Mouse (Mus musculus): ENCODE measurements around the gene Pdik1l. TPM values are rescaled to one million over a fixed set of nuclear protein-coding genes. Genes with fewer than 3 reads are reported as not detected.

Pdik1l gene
- polyA plus RNA-seq (2015; fragmentation: Nextera tagmentation; extraction: Ambion mirVana), result 44.9 and 46.5 TPM in 2 replicates

DNA sequence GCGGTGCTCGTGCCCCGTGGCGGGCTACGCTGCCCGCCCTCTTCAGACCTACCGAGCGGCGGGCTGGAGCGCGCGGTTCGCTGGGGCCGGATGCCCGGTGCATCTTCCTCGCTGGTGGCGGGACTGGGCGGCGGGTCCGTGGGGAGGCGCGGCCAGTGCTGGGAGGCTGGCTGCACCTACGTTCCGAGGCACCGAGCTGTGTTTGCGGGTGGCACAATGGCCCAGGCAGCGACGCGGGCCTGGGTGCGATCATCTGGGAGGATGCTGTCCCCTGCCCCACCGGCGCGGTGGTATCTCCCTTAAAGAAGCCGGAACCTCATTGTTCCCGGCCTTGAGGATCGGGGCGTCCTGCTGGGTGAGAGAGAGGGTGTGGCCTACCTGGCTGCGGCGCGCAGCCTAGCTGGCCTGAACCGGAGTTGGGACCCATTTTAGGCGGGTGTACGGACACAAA, at the start of gene Pdik1l:
Gene Pdik1l, minus strand, starts transcription at position 321 of the 451 bp plus-strand sequence.
- peak within 1 kb of the TSS; percentile 100 for H3K9ac ChIP-seq (ENCODE audit: low read depth, low read length)
- H3K4me2 ChIP-seq (ENCODE audit: low read length), result peak within 1 kb of the TSS; percentile 96
- under 1% methylated on average over 37 of the region's 43 CpGs for WGBS
- peak within 1 kb of the TSS; percentile 100 for H3K27ac ChIP-seq (ENCODE audit: low read length)
- H3K27me3 ChIP-seq (ENCODE audit: control insufficient read depth, insufficient read depth, low read depth, low read length), result no peaks in the 10 kb centered on the region
- H3K4me1 ChIP-seq (ENCODE audit: control insufficient read depth, insufficient read depth, low read length), result peaks cover 17% of the 10 kb centered on the region
- H3K4me3 ChIP-seq (ENCODE audit: low read depth, low read length), result peak within 1 kb of the TSS; percentile 81
- no peaks in the 10 kb centered on the region for H3K9me3 ChIP-seq (replicated peaks; ENCODE audit: control insufficient read depth, low read length, poor library complexity, severe bottlenecking)
- no peaks in the 10 kb centered on the region; the same call in 1 of the 2 replicates for H3K36me3 ChIP-seq (ENCODE audit: control insufficient read depth, insufficient read depth, low read length)
- peak; percentile 85 for ATAC-seq

GRCm38 (mm10) chr4:134330281-134330680, 42.6 kb upstream of the Pdik1l start:
- Histone ChIP-seq H3K27ac (ENCODE audit: low read length) (no peak overlapping the region), H3K9ac (ENCODE audit: low read depth, low read length) (no peak overlapping the region), H3K4me1 (ENCODE audit: control insufficient read depth, insufficient read depth, low read length) (no peaks in the 10 kb centered on the region), H3K4me2 (ENCODE audit: low read length) (no peak overlapping the region), H3K9me3 (replicated peaks; ENCODE audit: control insufficient read depth, low read length, poor library complexity, severe bottlenecking) (no peaks in the 10 kb centered on the region), H3K27me3 (ENCODE audit: control insufficient read depth, insufficient read depth, low read depth, low read length) (no peaks in the 10 kb centered on the region), H3K36me3 (ENCODE audit: control insufficient read depth, insufficient read depth, low read length) (no peaks in the 10 kb centered on the region), H3K4me3 (ENCODE audit: low read depth, low read length) (no peak overlapping the region)
- WGBS, result 72% methylated on average over 5 of the region's 5 CpGs
- no peak for ATAC-seq

DNA sequence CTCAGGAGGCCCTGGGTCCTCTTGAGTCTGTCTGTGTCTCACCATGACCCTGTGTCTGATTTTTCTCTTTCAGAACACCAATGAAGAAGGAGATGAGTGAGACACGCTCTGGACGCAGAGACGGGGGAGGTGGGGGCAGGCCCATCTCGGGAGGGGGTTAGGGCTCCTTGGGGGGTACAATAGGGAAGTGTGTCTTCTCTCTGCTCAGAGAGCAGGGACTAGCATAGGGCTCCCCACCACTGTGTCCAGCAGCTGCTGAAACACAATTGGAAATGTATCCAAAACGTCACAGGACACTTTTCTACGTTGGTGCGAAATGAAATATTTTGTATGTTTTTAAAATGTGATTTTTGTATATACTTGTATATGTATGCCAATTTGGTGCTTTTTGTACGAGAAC, 41.1 kb upstream of the Pdik1l start:
- H3K4me2 ChIP-seq (ENCODE audit: low read length), result no peak overlapping the region
- H3K27ac ChIP-seq (ENCODE audit: low read length), result no peak overlapping the region
- no peak overlapping the region for H3K4me3 ChIP-seq (ENCODE audit: low read depth, low read length)
- 87% methylated on average over 8 of the region's 8 CpGs for WGBS
- no peaks in the 10 kb centered on the region for H3K36me3 ChIP-seq (ENCODE audit: control insufficient read depth, insufficient read depth, low read length)
- H3K9me3 ChIP-seq (replicated peaks; ENCODE audit: control insufficient read depth, low read length, poor library complexity, severe bottlenecking), result no peaks in the 10 kb centered on the region
- H3K9ac ChIP-seq (ENCODE audit: low read depth, low read length), result no peak overlapping the region
- H3K4me1 ChIP-seq (ENCODE audit: control insufficient read depth, insufficient read depth, low read length), result no peaks in the 10 kb centered on the region
- ATAC-seq, result no peak
- no peaks in the 10 kb centered on the region for H3K27me3 ChIP-seq (ENCODE audit: control insufficient read depth, insufficient read depth, low read depth, low read length)

GRCm38 (mm10) chr4:134328151-134328550, 40.5 kb upstream of the Pdik1l start:
- Histone ChIP-seq H3K4me2 (ENCODE audit: low read length) (no peak overlapping the region), H3K27ac (ENCODE audit: low read length) (no peak overlapping the region), H3K36me3 (ENCODE audit: control insufficient read depth, insufficient read depth, low read length) (no peaks in the 10 kb centered on the region), H3K27me3 (ENCODE audit: control insufficient read depth, insufficient read depth, low read depth, low read length) (no peaks in the 10 kb centered on the region), H3K4me3 (ENCODE audit: low read depth, low read length) (no peak overlapping the region), H3K9me3 (replicated peaks; ENCODE audit: control insufficient read depth, low read length, poor library complexity, severe bottlenecking) (no peaks in the 10 kb centered on the region), H3K4me1 (ENCODE audit: control insufficient read depth, insufficient read depth, low read length) (no peaks in the 10 kb centered on the region), H3K9ac (ENCODE audit: low read depth, low read length) (no peak overlapping the region)
- 65% methylated on average over 8 of the region's 8 CpGs for WGBS
- no peak for ATAC-seq

DNA sequence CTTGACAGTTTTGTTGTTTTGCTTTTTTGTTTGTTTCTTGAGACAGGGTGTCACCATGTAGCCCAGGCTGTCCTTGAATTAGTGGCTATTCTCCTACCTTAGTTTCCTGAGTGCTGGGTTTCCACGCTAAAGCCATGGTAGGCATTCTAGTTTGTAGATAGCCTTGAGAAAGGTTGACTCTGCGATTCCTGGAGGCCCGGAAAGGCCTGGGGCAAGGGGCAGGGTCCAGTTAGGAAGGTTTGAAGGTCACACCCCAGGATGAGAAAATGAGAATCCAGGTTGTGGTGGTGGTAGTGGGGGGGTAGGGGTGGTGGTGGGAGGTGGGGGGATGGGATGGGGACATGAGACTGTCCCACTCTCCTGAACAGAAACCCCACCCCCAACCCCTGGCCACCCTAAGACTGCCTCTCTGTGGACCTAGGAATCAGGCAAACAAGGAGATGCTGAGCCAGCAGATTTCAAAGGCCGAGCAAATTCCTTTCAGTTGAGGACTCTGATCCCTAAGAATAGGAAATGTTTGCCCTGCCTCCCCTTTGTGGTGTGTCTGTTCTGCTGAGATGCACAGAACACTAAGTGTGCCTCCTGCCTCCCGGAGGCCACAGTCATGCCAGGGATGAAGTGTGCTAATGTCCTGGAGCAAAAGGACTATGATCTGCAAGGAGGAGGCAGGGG, 39.3 kb upstream of the Pdik1l start:
- no peak overlapping the region for H3K9ac ChIP-seq (ENCODE audit: low read depth, low read length)
- no peak overlapping the region for H3K27ac ChIP-seq (ENCODE audit: low read length)
- ATAC-seq, result no peak
- WGBS, result 52% methylated on average over 5 of the region's 5 CpGs
- no peak overlapping the region for H3K4me2 ChIP-seq (ENCODE audit: low read length)
- no peaks in the 10 kb centered on the region for H3K36me3 ChIP-seq (ENCODE audit: control insufficient read depth, insufficient read depth, low read length)
- H3K27me3 ChIP-seq (ENCODE audit: control insufficient read depth, insufficient read depth, low read depth, low read length), result no peaks in the 10 kb centered on the region
- H3K9me3 ChIP-seq (replicated peaks; ENCODE audit: control insufficient read depth, low read length, poor library complexity, severe bottlenecking), result no peaks in the 10 kb centered on the region
- no peak overlapping the region for H3K4me3 ChIP-seq (ENCODE audit: low read depth, low read length)
- H3K4me1 ChIP-seq (ENCODE audit: control insufficient read depth, insufficient read depth, low read length), result no peaks in the 10 kb centered on the region

GRCm38 (mm10) chr4:134324655-134325054, 37.0 kb upstream of the Pdik1l start:
- no peak for ATAC-seq
- H3K27me3 ChIP-seq (ENCODE audit: control insufficient read depth, insufficient read depth, low read depth, low read length), result no peaks in the 10 kb centered on the region
- H3K36me3 ChIP-seq (ENCODE audit: control insufficient read depth, insufficient read depth, low read length), result no peaks in the 10 kb centered on the region
- no peak overlapping the region for H3K4me3 ChIP-seq (ENCODE audit: low read depth, low read length)
- H3K4me1 ChIP-seq (ENCODE audit: control insufficient read depth, insufficient read depth, low read length), result no peaks in the 10 kb centered on the region
- WGBS, result 81% methylated on average over 5 of the region's 5 CpGs
- H3K9ac ChIP-seq (ENCODE audit: low read depth, low read length), result no peak overlapping the region
- no peak overlapping the region for H3K27ac ChIP-seq (ENCODE audit: low read length)
- no peak overlapping the region for H3K4me2 ChIP-seq (ENCODE audit: low read length)
- H3K9me3 ChIP-seq (replicated peaks; ENCODE audit: control insufficient read depth, low read length, poor library complexity, severe bottlenecking), result no peaks in the 10 kb centered on the region

- H3K27me3 ChIP-seq (ENCODE audit: control insufficient read depth, insufficient read depth, low read depth, low read length), result no peaks in the 10 kb centered on the region
- H3K9me3 ChIP-seq (replicated peaks; ENCODE audit: control insufficient read depth, low read length, poor library complexity, severe bottlenecking), result no peaks in the 10 kb centered on the region
- 60% methylated on average over 3 of the region's 3 CpGs for WGBS
- H3K27ac ChIP-seq (ENCODE audit: low read length), result no peak overlapping the region
- H3K36me3 ChIP-seq (ENCODE audit: control insufficient read depth, insufficient read depth, low read length), result no peaks in the 10 kb centered on the region
- no peak overlapping the region for H3K9ac ChIP-seq (ENCODE audit: low read depth, low read length)
- no peak for ATAC-seq
- no peaks in the 10 kb centered on the region for H3K4me1 ChIP-seq (ENCODE audit: control insufficient read depth, insufficient read depth, low read length)
- H3K4me3 ChIP-seq (ENCODE audit: low read depth, low read length), result no peak overlapping the region
- H3K4me2 ChIP-seq (ENCODE audit: low read length), result no peak overlapping the region
Observed at GRCm38 (mm10) chr4:134321524-134321923, 33.8 kb upstream of the Pdik1l start.

DNA sequence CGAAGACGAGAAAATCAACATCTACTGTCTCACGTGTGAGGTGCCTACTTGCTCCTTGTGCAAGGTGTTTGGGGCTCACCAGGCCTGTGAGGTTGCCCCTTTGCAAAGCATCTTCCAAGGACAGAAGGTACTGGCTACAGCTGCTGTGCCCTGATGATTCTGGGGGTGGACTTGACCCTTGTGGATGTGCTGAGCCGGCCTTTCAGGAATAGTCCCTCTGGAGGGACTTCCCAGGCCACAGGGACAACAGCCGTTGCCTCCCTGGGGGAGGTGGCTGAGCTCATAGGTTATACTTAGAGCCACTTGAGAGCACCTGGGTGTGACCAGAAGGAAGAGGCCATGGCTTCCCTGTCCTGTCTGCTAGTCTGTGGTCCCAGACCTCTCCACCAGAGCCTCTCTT, 32.0 kb upstream of the Pdik1l start:
- no peak overlapping the region for H3K4me3 ChIP-seq (ENCODE audit: low read depth, low read length)
- no peaks in the 10 kb centered on the region for H3K36me3 ChIP-seq (ENCODE audit: control insufficient read depth, insufficient read depth, low read length)
- H3K4me2 ChIP-seq (ENCODE audit: low read length), result no peak overlapping the region
- H3K27me3 ChIP-seq (ENCODE audit: control insufficient read depth, insufficient read depth, low read depth, low read length), result no peaks in the 10 kb centered on the region
- H3K9ac ChIP-seq (ENCODE audit: low read depth, low read length), result no peak overlapping the region
- H3K9me3 ChIP-seq (replicated peaks; ENCODE audit: control insufficient read depth, low read length, poor library complexity, severe bottlenecking), result no peaks in the 10 kb centered on the region
- no peak overlapping the region for H3K27ac ChIP-seq (ENCODE audit: low read length)
- no peak for ATAC-seq
- no peaks in the 10 kb centered on the region for H3K4me1 ChIP-seq (ENCODE audit: control insufficient read depth, insufficient read depth, low read length)
- 68% methylated on average over 5 of the region's 5 CpGs for WGBS

DNA sequence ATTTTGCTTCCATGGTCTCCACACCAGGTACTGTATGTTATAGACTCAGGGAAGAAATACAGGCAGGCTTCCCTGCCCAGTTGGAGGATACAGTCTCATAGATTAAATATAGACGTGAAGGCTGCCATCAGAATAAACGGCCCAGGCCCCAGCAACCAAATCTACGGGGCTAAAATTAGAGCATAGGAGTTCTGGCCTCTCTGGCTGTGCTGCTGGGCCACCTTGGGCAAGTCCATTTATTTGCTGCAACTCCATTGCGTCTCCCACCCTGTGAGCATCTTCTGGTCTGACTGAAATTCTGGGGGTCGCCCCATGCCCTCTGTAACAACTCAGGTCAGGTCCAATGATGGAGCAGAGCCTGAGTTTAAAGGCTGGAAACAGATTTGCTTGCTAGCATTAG, 31.4 kb upstream of the Pdik1l start:
- Histone ChIP-seq H3K4me1 (ENCODE audit: control insufficient read depth, insufficient read depth, low read length) (no peaks in the 10 kb centered on the region), H3K4me3 (ENCODE audit: low read depth, low read length) (no peak overlapping the region), H3K36me3 (ENCODE audit: control insufficient read depth, insufficient read depth, low read length) (no peaks in the 10 kb centered on the region), H3K4me2 (ENCODE audit: low read length) (no peak overlapping the region), H3K27me3 (ENCODE audit: control insufficient read depth, insufficient read depth, low read depth, low read length) (no peaks in the 10 kb centered on the region), H3K9ac (ENCODE audit: low read depth, low read length) (no peak overlapping the region), H3K9me3 (replicated peaks; ENCODE audit: control insufficient read depth, low read length, poor library complexity, severe bottlenecking) (no peaks in the 10 kb centered on the region), H3K27ac (ENCODE audit: low read length) (no peak overlapping the region)
- 85% methylated on average over 5 of the region's 5 CpGs for WGBS
- ATAC-seq, result no peak

All from midbrain, embryonic 16.5 days (tissue).